Mouse (Mus musculus): ENCODE measurements around the gene AI987944. TPM values are rescaled to one million over a fixed set of nuclear protein-coding genes. Genes with fewer than 3 reads are reported as not detected.

The AI987944 gene
- 10.0 TPM in 2 replicates for polyA plus RNA-seq (2016; fragmentation: Nextera tagmentation; extraction: Ambion mirVana)

GRCm38 (mm10) chr7:41393048-41393971, at the start of gene AI987944:
TSS of gene AI987944 (minus strand) at chr7:41393379.
- H3K9me3 ChIP-seq = no peaks in the 10 kb centered on the region
- peak within 1 kb of the TSS; percentile 54 for H3K4me2 ChIP-seq (replicated peaks)
- ATAC-seq (ENCODE audit: insufficient number of reproducible peaks, insufficient read depth, low FRiP score, low TSS enrichment) = peak; percentile 95
- no peaks in the 10 kb centered on the region for H3K27me3 ChIP-seq
- WGBS = under 1% methylated on average over 25 of the region's 25 CpGs
- peak within 1 kb of the TSS; percentile 83 for H3K27ac ChIP-seq
- H3K4me3 ChIP-seq = peak within 1 kb of the TSS; percentile 59
- H3K9ac ChIP-seq = peak within 1 kb of the TSS; percentile 60
- no peaks in the 10 kb centered on the region for H3K4me1 ChIP-seq
- no peaks in the 10 kb centered on the region for H3K36me3 ChIP-seq

DNA sequence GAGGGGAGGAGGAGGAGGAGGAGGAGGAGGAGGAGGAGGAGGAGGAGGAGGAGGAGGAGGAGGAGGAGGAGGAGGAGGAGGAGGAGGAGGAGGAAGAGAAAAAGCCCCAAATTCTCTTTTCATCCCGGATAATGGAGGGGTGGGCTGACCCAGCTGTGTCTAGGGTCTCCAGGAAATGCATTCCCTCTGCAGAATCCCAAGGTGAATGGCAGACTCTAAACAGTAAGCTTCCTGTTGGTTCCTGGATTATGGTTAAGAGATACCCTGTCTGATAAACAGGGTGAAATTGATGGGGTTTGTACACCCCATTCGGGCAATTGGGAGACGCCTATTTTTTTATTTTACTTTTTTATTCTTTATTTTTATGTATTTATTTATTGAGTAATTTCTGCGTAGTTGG, 951 bp upstream of the AI987944 start:
- 70% methylated on average over 4 of the region's 4 CpGs for WGBS
- H3K27me3 ChIP-seq = no peaks in the 10 kb centered on the region
- H3K4me2 ChIP-seq (replicated peaks) = peak overlapping the region; percentile 54
- peak overlapping the region; percentile 59 for H3K4me3 ChIP-seq
- no peaks in the 10 kb centered on the region for H3K4me1 ChIP-seq
- ATAC-seq (ENCODE audit: insufficient number of reproducible peaks, insufficient read depth, low FRiP score, low TSS enrichment) = no peak
- H3K9ac ChIP-seq = no peak overlapping the region
- no peaks in the 10 kb centered on the region for H3K36me3 ChIP-seq
- no peaks in the 10 kb centered on the region for H3K9me3 ChIP-seq
- H3K27ac ChIP-seq = no peak overlapping the region

Other genes with a start within 250 kb of the AI987944 start
- not detected in 2 replicates for gene Gm5592, start 239.5 kb downstream of the AI987944 start, polyA plus RNA-seq (2016; fragmentation: Nextera tagmentation; extraction: Ambion mirVana)
- 0.24 and 0.39 TPM in 2 replicates for gene Vmn2r57, start 55.3 kb upstream of the AI987944 start, polyA plus RNA-seq (2016; fragmentation: Nextera tagmentation; extraction: Ambion mirVana)
- gene Gm20449, start 106.0 kb upstream of the AI987944 start, polyA plus RNA-seq (2016; fragmentation: Nextera tagmentation; extraction: Ambion mirVana) = 0.14 and 0.26 TPM in 2 replicates
- gene AW146154, start 106.5 kb upstream of the AI987944 start, polyA plus RNA-seq (2016; fragmentation: Nextera tagmentation; extraction: Ambion mirVana) = 12.4 and 15.1 TPM in 2 replicates
- not detected in 2 replicates for gene Gm6871, start 180.3 kb upstream of the AI987944 start, polyA plus RNA-seq (2016; fragmentation: Nextera tagmentation; extraction: Ambion mirVana)
- 15.5 and 16.3 TPM in 2 replicates for gene 2610021A01Rik, start 205.9 kb upstream of the AI987944 start, polyA plus RNA-seq (2016; fragmentation: Nextera tagmentation; extraction: Ambion mirVana)
- gene Zfp788, start 239.8 kb upstream of the AI987944 start, polyA plus RNA-seq (2016; fragmentation: Nextera tagmentation; extraction: Ambion mirVana) = 14.1 and 15.4 TPM in 2 replicates

Measured in embryonic facial prominence, embryonic 12.5 days (tissue).